Mouse (Mus musculus) layer of hippocampus, postnatal 25 days (tissue): ENCODE measurements around the gene Hspa5. TPM values are rescaled to one million over a fixed set of nuclear protein-coding genes. Genes with fewer than 3 reads are reported as not detected.
A peak's percentile ranks its signal among the peaks of the same experiment; 100 is the strongest.
"Not testable (repeated sequence)": the region's sequence is repeated elsewhere in the genome, so short reads cannot be mapped to it uniquely, and the experiment has no call there.

ENCODE experiments used
- DNase-seq, 2 experiments: peaks; one replicate each; pipeline ENCODE4 v3.0.0; 2022; ENCODE audit warnings: mixed read lengths in 2 of 2, low spot score in 1 of 2; ENCODE audit errors: extremely low spot score in 1 of 2
- total RNA-seq, 2 experiments: library from RNA; stranded (reverse); gene quantifications; 2 replicates each; pipeline ENCODE4 v1.2.3; 2021

The Hspa5 gene
- total RNA-seq = 100 to 1,000 TPM; 220 to 358 TPM

DNA sequence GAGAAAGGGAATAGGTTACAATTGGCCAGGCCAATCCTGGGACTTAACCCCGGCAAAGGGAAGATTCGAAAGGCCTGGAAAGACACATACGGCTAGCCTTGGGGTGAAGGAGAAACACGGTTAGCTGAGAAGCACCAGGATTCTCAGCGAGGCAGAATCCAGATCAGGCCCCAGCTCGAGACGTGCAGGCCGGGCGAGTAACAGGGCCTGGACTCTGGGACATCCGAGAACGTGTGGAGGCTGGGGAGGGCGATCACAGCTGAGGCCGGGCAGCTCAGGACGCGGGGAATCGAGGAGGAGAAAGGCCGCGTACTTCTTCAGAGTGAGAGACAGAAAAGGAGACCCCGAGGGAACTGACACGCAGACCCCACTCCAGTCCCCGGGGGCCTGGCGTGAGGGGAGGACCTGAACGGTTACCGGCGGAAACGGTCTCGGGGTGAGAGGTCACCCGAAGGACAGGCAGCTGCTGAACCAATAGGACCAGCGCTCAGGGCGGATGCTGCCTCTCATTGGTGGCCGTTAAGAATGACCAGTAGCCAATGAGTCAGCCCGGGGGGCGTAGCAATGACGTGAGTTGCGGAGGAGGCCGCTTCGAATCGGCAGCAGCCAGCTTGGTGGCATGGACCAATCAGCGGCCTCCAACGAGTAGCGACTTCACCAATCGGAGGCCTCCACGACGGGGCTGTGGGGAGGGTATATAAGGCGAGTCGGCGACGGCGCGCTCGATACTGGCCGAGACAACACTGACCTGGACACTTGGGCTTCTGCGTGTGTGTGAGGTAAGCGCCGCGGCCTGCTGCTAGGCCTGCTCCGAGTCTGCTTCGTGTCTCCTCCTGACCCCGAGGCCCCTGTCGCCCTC lies at the start of gene Hspa5:
TSS of gene Hspa5 (plus strand) at position 603 of the 859 bp plus-strand sequence.
- peak; percentile 92 to 95 for DNase-seq

DNA sequence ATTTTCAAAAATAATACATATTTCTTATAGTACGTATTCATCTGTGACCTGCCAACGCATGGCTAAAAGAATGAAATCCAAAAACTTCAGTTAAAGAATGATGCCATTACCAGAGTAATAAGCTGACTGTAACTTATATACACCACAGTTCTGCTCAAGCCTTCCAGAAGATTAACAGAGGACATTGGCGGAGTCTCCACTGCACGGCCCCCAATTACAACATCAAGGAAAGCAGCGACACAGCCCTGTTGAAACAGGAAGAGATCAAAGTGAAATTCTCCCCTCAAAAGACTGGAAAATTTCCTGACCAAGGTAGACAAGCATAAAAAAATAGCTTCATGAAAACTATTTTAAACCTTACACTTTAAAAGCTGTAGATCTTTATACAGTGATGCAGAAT lies 46.5 kb upstream of the Hspa5 start:
- DNase-seq = no peak

DNA sequence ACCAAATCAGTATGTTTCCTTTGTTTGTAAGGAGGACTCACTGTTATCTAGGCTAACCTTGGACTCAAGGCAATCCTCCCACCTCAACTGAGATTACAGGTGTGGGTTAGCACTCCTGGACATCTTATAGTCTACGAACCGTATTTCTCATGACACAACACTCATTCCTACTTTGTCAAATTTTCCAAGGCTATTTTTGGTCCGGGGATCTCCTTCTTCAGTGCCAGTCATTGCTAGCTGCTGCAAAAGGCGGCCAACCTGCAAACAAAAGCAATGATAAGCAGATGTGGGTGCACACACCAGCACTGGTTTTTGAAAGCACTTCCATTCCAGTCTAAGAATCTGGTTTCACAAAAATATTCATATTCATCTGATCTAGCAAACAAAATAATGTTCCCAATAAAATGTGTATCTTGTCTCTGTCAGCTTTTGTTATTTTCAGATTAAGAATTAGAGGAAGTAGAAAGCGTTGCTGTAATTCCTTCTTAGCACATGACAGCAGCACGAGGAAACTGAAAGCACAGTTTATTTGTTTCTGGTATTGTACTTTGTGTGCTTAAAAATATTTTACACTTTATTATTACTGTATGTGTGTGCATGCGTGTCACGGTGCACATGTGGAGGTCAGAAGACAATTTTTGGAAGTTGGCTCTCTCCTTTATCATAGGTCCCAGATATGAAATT lies 44.6 kb upstream of the Hspa5 start:
- no peak for DNase-seq

DNA sequence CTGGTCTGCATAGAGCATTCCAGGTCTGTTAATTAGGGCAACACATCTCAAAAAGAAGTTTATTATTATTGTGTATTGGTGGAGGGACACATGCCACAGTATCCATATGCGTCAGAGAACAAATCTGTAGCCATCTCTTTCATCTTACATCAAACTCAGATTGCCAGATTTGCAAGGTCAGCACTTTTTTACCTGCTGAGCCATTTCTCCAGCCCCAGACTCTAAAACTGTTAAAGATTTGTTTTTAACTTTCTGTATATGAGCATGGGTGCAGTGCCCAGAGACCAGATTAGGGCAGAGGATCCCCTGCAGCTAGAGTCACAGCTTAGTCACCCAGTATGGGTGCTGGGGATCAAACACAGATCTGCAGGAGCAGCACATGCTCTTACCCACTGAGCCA lies 35.1 kb upstream of the Hspa5 start:
- no peak for DNase-seq

DNA sequence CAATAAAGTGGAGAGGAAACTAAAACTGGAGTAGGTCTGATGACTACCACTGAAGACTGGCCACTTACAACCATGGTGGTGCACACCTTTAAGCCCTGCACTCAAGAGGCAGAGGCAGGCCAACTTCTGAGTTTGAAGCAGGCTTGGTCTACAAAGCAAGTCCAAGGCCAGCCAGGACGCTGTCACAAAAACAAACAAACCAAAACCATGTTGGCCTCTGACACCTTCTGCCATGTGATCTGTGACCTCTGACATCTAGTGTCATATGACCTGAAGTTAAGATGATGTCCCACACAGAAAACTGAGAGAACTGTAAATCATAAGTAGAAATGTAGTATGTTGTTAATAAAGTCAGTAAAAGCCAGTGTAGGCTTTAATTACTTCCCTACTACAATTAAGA lies 33.9 kb upstream of the Hspa5 start:
- DNase-seq = no peak

DNA sequence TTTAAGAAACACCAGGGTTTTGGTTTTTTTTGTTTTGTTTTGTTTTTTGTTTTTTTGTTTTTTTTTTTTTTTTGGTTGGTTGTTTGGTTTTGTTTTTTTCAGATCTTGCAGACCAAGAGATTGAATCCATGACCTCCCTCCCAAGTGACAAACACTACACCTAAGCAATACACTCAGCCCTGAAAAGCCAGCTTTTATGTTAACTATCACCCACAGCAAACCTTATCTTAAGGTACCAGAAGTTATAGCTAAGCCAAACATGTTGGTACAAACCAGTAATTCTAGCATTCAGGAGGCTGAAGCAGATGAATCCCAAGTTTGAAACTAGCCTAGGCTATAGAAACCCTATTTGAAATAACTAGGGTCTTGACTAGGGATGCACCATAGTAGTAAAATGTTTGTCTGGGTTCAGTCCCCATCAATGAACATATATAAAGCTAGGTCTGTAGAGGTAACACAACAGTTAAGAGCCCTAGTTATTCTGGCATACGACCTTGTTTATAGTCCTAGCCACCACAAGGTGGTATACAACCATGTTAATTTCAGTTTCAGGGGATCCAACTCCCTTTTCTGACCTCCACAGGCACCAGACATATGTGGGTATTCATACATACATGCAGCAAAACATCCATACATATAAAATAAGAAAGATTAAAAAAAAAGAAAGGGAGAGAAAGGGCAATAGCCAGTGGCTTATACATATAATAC lies 31.9 kb upstream of the Hspa5 start:
- DNase-seq = no peak

DNA sequence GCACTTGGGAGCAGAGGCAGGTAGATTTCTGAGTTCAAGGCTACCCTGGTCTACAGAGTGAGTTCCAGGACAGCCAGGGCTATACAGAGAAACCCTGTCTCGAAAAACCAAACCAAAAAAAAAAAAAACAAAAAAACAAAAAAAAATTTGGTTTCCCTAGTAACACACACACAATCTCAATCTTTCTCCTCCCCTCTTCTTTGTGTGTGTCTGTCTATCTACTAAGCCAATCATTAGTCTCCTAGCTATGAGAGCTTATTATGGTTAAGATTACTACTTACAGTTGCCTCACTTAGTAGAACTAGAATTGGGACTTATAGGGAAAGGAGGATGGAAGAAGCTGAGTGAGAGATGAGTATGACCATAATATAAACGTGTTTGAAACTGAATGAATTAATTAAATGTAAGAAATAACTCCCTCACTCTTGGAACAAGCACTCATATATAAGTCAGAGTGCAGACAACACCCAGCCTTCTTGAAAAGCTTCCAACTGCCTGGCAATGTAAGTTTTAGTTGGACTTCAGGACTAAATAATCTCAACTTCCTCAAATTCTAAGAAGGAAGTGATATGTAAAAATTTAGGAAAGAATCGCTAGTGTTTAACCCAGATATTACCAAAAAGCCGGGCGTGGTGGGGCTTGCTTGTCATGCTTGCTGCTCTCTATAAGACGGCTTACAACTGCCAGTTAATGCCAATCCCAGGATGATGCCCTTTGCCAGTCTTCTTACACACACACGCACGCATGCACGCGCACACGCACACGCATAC lies 30.2 kb upstream of the Hspa5 start:
- no peak for DNase-seq

DNA sequence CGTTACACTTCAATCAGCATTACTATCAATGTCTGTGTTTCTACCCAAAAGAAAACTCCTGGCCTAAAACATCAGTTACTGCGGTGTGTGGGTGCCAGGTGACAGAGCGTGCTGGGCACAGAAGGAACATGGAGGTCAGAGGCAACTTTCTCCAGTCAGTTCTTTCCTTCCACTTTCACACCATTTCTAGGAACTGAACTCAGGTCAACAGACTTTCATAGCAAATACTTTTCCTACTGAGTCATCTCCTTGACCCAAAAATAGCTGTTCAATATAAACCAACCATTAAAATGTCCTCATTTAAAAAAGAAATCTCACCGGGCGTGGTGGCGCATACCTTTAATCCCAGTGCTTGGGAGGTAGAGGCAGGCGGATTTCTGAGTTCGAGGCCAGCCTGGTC lies 29.1 kb upstream of the Hspa5 start:
- DNase-seq = no peak

DNA sequence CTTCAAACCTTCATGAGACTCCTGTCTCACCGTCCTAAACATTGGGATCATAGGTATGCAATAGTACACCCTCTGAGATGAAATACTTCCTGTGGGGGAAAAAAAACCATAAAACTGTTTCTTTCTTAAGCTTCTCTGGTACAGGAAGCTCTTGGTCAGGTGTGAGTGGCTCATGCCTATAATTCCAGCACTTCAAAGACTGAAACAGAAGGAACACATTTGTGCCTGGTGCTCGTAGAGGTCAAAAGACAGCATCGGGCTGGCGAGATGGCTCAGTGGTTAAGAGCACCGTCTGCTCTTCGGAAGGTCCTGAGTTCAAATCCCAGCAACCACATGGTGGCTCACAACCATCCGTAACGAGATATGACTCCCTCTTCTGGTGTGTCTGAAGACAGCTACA lies 27.3 kb upstream of the Hspa5 start:
- DNase-seq = no peak

DNA sequence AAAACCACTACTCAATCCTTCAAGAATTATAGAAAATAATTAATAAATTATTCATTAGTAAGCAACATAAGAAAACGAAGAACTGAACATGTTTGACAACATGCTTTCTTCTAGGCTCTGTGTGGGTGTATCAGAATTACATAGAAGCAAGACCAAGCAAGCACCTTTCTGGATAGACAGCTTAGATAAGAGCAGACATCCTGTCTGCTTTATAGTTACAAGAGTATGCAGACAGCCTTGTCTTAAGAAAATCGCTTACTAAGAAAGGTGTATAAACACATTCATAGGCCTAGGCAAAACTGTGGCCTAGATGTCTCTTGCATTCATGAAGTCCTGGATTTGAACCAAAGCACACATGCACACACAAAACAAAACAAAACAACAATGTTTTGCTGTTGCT lies 26.1 kb upstream of the Hspa5 start:
- DNase-seq = no peak

DNA sequence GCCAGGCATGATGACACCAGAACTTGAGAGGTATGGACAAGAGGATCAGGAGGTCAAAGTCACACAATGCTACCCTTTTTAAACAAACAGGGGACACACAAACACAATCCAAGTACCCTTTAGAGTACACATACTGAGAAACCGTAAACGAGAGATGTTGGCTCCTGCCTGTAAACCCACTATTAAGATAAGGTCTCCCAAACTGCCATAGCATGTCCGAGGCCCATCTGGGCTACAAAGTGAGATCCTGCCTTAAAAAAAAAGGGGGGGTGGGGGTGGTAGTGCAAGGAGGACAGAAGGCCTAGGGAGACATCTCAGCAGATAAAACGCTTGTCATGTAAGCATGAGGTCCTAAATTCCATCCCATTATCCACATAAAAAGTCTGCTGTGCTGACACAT lies 23.3 kb upstream of the Hspa5 start:
- DNase-seq = no peak

DNA sequence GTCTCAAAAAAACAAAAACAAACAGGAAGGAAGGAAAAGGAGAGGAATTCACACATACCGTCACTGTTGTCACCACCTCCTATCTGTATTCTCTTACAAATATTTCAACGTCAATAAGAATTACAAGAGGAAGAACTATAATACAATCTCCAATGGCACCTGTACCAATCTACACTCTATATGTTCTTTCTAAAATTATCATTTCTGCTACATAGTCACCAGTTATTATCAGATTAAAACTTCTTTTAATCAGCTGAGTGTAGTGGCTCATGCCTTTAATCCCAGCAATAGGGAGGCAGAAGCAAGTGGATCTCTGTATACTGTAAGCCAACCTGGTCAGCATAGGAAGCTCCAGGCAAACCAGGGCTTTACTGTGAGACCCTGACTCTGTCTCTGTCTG lies 21.5 kb upstream of the Hspa5 start:
- no peak for DNase-seq

DNA sequence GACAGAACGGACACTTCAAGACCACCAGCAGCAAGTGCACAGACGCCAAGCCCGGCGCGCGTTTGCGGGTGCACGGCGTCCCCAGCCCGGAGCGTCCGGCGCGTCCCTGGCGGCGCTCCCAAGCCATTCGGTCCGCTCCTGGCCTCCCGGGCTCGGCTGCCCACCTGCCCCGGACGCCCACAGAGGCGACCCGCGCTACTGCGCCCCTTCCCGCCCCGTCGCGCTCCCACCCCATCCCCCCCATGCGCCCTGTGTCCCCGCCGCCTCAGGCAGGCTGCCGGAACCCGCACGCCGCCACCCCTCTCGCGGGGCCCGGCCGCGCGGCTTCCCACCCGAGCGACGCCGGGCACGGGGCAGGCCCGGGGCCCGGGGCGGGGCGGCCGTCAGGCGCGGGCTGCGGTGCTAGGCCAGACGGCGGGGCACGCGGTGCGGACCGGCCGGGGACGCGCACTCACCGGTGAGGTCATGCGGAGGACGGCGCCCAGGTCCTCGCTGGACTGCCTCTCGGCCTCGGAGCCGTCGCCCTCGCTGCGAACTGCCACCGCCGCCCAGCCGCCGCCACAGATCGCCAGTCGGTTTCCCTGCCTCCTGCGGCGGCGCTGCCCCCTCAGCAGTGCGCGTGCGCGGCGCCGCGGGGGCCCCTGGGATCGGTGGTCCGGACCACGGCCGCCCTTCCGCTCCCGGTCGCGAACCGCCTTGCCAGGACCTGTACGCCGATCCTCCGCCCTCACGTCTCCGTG lies 17.8 kb upstream of the Hspa5 start:
- peak; percentile 83 to 87 for DNase-seq

DNA sequence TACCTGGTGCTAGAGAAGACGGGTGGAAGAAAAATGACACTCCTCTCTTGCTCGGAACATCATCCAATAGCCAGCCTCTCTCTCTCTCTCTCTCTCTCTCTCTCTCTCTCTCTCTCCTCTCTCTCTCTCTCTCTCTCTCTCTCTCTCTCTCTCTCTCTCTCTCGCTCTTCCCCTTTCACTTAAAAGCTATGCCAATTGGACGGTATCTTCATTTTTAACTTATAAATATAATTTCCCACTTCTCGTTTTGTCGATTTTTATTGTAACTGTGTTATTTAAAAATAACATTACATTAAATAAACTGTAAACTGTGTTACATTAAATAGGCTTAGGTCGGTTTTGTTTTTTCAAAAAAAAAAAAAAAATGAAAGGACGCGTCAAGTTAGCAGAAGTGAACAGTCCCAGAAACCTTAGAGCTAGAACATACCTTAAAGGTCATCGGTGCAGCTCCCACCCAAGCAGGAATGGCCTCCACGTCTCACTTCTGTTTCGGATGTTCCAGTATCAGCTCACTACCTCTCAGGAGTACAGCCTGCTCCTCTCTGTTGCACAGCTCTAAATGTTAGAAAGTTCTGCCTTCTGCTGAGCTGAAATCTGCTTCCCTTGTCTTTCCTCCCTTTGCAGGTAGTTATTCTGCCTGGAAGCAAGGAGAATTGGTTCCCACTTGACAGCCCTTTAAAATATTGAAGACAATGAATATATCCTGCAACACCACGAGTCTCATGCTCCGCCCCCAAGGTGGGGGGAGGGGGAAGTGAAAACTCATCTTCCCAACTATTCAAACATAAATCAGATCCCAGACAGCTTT lies 17.0 kb upstream of the Hspa5 start, which contains the start of gene Gapvd1:
TSS of gene Gapvd1 (minus strand) at position 682 of the 808 bp plus-strand sequence.
- DNase-seq = no peak

DNA sequence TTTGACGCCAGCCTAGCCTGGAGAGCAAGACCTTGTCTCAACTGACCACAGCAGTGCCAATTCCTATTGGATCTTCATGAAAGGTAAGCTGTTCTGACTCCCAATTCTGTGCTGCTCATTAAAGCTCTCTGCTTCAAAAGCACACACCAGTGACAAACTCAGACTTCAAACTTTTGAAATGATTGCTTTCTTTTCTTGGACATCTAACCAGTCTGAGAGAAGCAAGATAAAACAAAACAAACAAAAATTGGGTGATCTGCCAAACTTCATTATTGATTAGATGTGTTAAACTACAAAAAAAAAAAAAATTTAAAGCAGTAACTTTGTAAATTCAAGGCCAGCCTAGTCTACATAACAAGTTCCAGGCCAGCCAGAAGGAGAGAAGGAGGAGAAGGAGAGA lies 14.4 kb upstream of the Hspa5 start:
- no peak for DNase-seq

DNA sequence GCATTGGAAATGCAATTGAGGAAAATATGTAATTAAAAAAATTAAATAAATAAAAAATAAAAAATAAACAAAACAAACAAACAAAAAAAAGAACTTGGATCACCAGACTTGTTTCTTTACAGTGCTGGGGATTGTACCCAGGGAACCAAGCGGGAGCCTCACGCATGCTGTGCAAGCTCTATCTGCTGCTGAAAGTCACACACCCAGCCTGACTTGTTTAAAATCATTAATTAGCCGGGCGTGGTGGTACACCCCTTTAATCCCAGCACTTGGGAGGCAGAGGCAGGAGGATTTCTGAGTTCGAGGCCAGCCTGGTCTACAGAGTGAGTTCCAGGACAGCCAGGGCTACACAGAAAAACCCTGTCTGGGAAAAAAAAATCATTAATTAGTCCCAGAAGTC lies 10.5 kb upstream of the Hspa5 start:
- DNase-seq = not testable (repeated sequence)

DNA sequence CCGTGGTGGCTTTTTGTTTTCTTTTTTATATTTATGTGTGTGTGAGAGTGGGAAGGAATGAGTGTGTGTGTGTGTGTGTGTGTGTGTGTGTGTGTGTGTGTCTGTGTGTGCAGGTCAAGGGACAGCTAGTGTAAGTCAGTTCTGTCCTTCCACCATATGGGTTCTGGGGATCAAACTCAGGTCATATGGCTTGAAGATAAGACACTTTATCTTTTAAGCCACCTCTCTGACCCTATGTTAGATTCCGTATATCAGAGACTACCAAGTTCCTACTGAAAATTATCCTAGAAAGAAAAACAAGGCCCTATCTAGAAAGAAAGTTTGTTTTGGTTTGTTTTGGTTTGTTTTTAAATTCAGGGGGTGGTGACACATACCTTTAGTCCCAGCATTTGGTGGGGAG lies 9.6 kb upstream of the Hspa5 start:
- DNase-seq = no peak

DNA sequence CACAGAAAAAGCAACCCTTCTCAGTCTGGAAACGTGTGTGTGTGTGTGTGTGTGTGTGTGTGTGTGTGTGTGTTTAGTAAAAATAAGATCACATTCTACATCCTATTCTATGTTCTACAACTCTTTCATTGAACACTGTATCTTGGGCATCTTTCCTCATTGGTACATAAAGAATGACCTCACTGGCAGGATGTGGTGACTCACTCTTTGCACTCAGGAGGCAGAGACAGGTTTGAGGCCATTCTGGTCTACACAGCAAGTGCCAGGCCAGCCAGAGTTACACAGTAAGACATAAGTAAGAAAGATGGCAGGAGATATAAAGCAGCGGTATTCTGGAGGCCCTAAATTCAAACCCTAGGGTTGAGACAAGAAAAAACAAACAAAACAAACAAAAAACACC lies 8.9 kb upstream of the Hspa5 start:
- no peak for DNase-seq

DNA sequence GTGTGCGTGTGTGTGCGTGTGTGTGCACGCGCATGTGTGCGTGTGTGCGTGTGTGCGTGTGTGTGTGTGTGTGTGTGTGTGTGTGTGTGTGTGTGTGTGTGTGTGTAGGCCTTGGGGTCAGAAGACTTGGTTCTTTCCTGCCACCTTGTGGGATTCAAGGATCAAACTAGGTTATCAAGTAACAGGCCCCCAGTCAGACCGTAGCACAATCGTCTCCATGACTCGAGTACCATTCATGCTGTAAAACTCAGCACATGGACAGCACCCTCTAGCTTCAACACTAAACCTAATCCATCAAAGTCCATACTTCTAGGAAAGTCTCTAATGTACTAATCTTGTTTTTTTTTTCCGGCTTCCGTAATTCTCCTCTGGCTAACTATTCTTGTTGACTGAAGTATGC lies 7.0 kb upstream of the Hspa5 start:
- no peak for DNase-seq
